Mouse (Mus musculus): ENCODE results near the gene Zfp511.

DNA sequence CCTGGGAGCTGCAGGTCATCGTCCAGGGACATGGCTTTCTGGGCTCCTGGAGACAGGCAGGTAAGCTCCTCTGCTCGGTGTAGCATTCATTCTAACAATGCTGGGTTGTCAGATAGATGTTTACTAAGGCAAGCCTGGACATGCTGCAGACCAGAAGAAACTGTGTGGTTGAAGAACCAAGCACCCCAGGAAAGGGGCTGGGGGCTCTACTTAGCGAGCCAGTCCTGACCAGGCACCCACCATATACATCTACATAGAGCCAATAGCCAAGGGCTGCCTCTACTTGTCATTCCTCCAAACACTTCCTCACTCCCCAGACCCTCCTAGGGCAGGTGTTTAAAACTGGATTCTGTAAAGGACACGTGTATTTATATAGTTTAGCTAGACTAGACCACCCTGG, 42.0 kb upstream of the Zfp511 start:
- TF ChIP-seq CTCF (IDR thresholded peaks at IDR 0.05; ENCODE audit: low read depth, low read length) (no peak), POLR2AphosphoS5 (IDR thresholded peaks at IDR 0.05; ENCODE audit: insufficient replicate concordance, low read depth, low read length) (no peak)
